Mouse (Mus musculus) MEL (cell line): Measurements from ENCODE around the gene Gm10073. TPM values are rescaled to one million over a fixed set of nuclear protein-coding genes. Genes with fewer than 3 reads are reported as not detected.

Source experiments
- DNase-seq: peaks from one replicate; pipeline ENCODE4 v3.0.0; 2011; ENCODE audit warnings: low read depth, low spot score
- H3K27ac ChIP-seq: 2 replicates; pipeline ENCODE4 v1.5.1; 2012; ENCODE audit warnings: low read depth, mild to moderate bottlenecking, control low read depth, low read length, moderate library complexity; ENCODE audit not compliant: control insufficient read depth
- H3K27me3 ChIP-seq, 2 experiments: fragments of 150-350 bp in 1 of 2; sonication (generic) in 1 of 2; 2 replicates each; pipeline ENCODE4 v1.6.1; 2012; ENCODE audit warnings: low read length in 2 of 2, mild to moderate bottlenecking in 2 of 2, improper control_type of control experiment in 1 of 2, moderate library complexity in 1 of 2; ENCODE audit not compliant: insufficient read depth in 2 of 2, control insufficient read depth in 1 of 2
- H3K36me3 ChIP-seq, 2 experiments: 2 replicates each; pipeline ENCODE4 v1.6.1; 2012 to 2014; ENCODE audit warnings: low read length in 2 of 2, improper control_type of control experiment in 1 of 2, inconsistent platforms in 1 of 2, mild to moderate bottlenecking in 1 of 2; ENCODE audit not compliant: insufficient read depth in 2 of 2, control insufficient read depth in 1 of 2
- H3K4me1 ChIP-seq, 2 experiments: fragments of 150-350 bp in 1 of 2; sonication (generic) in 1 of 2; 2 replicates each; pipeline ENCODE4 v1.6.1; 2012; ENCODE audit warnings: low read length in 2 of 2, improper control_type of control experiment in 1 of 2, mild to moderate bottlenecking in 1 of 2; ENCODE audit not compliant: insufficient read depth in 2 of 2, control insufficient read depth in 1 of 2
- H3K4me3 ChIP-seq, 2 experiments: fragments of 150-350 bp in 1 of 2; sonication (generic) in 1 of 2; 2 replicates each; pipeline ENCODE4 v1.5.1; 2012; ENCODE audit warnings: low read depth in 2 of 2, low read length in 2 of 2, mild to moderate bottlenecking in 2 of 2, moderate library complexity in 2 of 2, control low read depth in 1 of 2, improper control_type of control experiment in 1 of 2; ENCODE audit not compliant: control insufficient read depth in 1 of 2, insufficient read depth in 1 of 2
- H3K79me2 ChIP-seq: 2 replicates; pipeline ENCODE4 v1.6.1; 2012; ENCODE audit warnings: mild to moderate bottlenecking, low read length, moderate library complexity; ENCODE audit not compliant: control insufficient read depth, poor library complexity, insufficient read depth
- H3K9ac ChIP-seq: 2 replicates; pipeline ENCODE4 v1.6.1; 2012; ENCODE audit warnings: low read depth, mild to moderate bottlenecking, control low read depth, low read length, moderate library complexity; ENCODE audit not compliant: control insufficient read depth, poor library complexity, severe bottlenecking
- H3K9me3 ChIP-seq: fragments of 150-350 bp; sonication (generic); replicated peaks from 2 replicates; pipeline ENCODE4 v1.6.1; 2012; ENCODE audit warnings: mild to moderate bottlenecking, low read length, improper control_type of control experiment, moderate library complexity; ENCODE audit not compliant: insufficient read depth
- BHLHE40 ChIP-seq: IDR thresholded peaks from 2 replicates; pipeline ENCODE4 v1.6.1; 2012; ENCODE audit warnings: low read depth, mild to moderate bottlenecking, inconsistent platforms, low read length, improper control_type of control experiment, borderline replicate concordance
- CTCF ChIP-seq, 3 experiments: IDR thresholded peaks in 2 of 3; conservative IDR thresholded peaks in 1 of 3; 2 replicates each; pipeline ENCODE4 v1.5.1; 2011 to 2012; ENCODE audit warnings: low read length in 3 of 3, low read depth in 2 of 3, mild to moderate bottlenecking in 2 of 3, improper control_type of control experiment in 1 of 3, inconsistent platforms in 1 of 3, mixed read lengths in 1 of 3, moderate library complexity in 1 of 3; ENCODE audit not compliant: control insufficient read depth in 1 of 3, insufficient read depth in 1 of 3, poor library complexity in 1 of 3, severe bottlenecking in 1 of 3
- E2F4 ChIP-seq: IDR thresholded peaks from 2 replicates; pipeline ENCODE4 v1.6.1; 2011; ENCODE audit warnings: low read depth, low read length, improper control_type of control experiment, borderline replicate concordance
- KAT2A ChIP-seq: conservative IDR thresholded peaks from 2 replicates; pipeline ENCODE4 v1.6.1; 2012; ENCODE audit warnings: low read depth, low read length, improper control_type of control experiment, inconsistent platforms
- MAZ ChIP-seq: IDR thresholded peaks from 2 replicates; pipeline ENCODE4 v1.6.1; 2012; ENCODE audit warnings: low read depth, mild to moderate bottlenecking, inconsistent platforms, low read length, improper control_type of control experiment
- NELFE ChIP-seq: IDR thresholded peaks from 2 replicates; pipeline ENCODE4 v1.6.1; 2011; ENCODE audit warnings: low read depth, low read length, improper control_type of control experiment
- POLR2A ChIP-seq, 2 experiments: IDR thresholded peaks; 2 replicates each; pipeline ENCODE4 v1.6.1; 2011 to 2012; ENCODE audit warnings: low read length in 2 of 2, mild to moderate bottlenecking in 2 of 2, control low read depth in 1 of 2, improper control_type of control experiment in 1 of 2, low read depth in 1 of 2, moderate library complexity in 1 of 2; ENCODE audit not compliant: control insufficient read depth in 1 of 2, insufficient read depth in 1 of 2, poor library complexity in 1 of 2
- POLR2AphosphoS5 ChIP-seq: IDR thresholded peaks from 2 replicates; pipeline ENCODE4 v1.6.1; 2012; ENCODE audit warnings: low read depth, borderline replicate concordance, mild to moderate bottlenecking, inconsistent platforms, low read length, moderate library complexity, mixed read lengths
- RAD21 ChIP-seq: IDR thresholded peaks from 2 replicates; pipeline ENCODE4 v1.6.1; 2011; ENCODE audit warnings: mild to moderate bottlenecking, low read depth, low read length, improper control_type of control experiment
- SIN3A ChIP-seq: IDR thresholded peaks from 2 replicates; pipeline ENCODE4 v1.6.1; 2012; ENCODE audit warnings: low read length, improper control_type of control experiment, inconsistent platforms
- SMC3 ChIP-seq: IDR thresholded peaks from 2 replicates; pipeline ENCODE4 v1.6.1; 2011; ENCODE audit warnings: low read depth, low read length, improper control_type of control experiment
- TAL1 ChIP-seq: IDR thresholded peaks from 2 replicates; pipeline ENCODE4 v1.6.1; 2012; ENCODE audit warnings: mild to moderate bottlenecking, inconsistent platforms, low read length, moderate library complexity, mixed read lengths
- TCF12 ChIP-seq: IDR thresholded peaks from 2 replicates; pipeline ENCODE4 v1.6.1; 2014; ENCODE audit warnings: low read depth, mild to moderate bottlenecking, inconsistent platforms, low read length, improper control_type of control experiment, moderate library complexity
- UBTF ChIP-seq: IDR thresholded peaks from 2 replicates; pipeline ENCODE4 v1.6.1; 2012; ENCODE audit warnings: low read depth, mild to moderate bottlenecking, inconsistent platforms, low read length, improper control_type of control experiment, moderate library complexity, borderline replicate concordance; ENCODE audit not compliant: insufficient read depth
- USF2 ChIP-seq, 2 experiments: IDR thresholded peaks; 2 replicates each; pipeline ENCODE4 v1.6.1; 2011 to 2012; ENCODE audit warnings: improper control_type of control experiment in 2 of 2, low read length in 2 of 2, borderline replicate concordance in 1 of 2, inconsistent platforms in 1 of 2, low read depth in 1 of 2, mild to moderate bottlenecking in 1 of 2; ENCODE audit not compliant: insufficient read depth in 1 of 2
- ZMIZ1 ChIP-seq: IDR thresholded peaks from 2 replicates; pipeline ENCODE4 v1.6.1; 2012; ENCODE audit warnings: low read depth, mild to moderate bottlenecking, inconsistent platforms, low read length, improper control_type of control experiment, moderate library complexity
- ZNF384 ChIP-seq: IDR thresholded peaks from 2 replicates; pipeline ENCODE4 v1.6.1; 2012; ENCODE audit warnings: low read depth, mild to moderate bottlenecking, inconsistent platforms, low read length, improper control_type of control experiment
- polyA plus RNA-seq, 2 experiments: library from polyadenylated mRNA; stranded (reverse) in 1 of 2; unstranded in 1 of 2; fragments of >175 nt in 1 of 2; fragments of >200 nt in 1 of 2; gene quantifications; 2 replicates each; pipeline versions ENCODE4 v1.2.1 to v1.2.4; 2012; ENCODE audit warnings: low replicate concordance in 2 of 2, low read depth in 1 of 2; ENCODE audit not compliant: insufficient read length in 2 of 2, insufficient read depth in 1 of 2, missing spikeins in 1 of 2
- total RNA-seq: library from RNA; depleted of rRNA; stranded (reverse); fragments of 300-350 nt; gene quantifications from 2 replicates; pipeline ENCODE4 v1.2.3, GENCODE M21; 2012

Gene Gm10073
- total and polyA plus RNA-seq, 3 experiments = 71.2 to 188 TPM; not detected in 1

GRCm38 (mm10) chr8:106570386-106570785 is 2.9 kb downstream of the Gm10073 start:
- H3K79me2 ChIP-seq = no peaks in the 10 kb centered on the region
- no peak overlapping the region for H3K27ac ChIP-seq
- H3K27me3 ChIP-seq = no peaks in the 10 kb centered on the region; a peak in 2 of 4 replicates
- 0 out of 4 replicates have a peak, but pooled peaks cover 0 to 4% of the 10 kb centered on the region in 2 experiments for H3K4me1 ChIP-seq
- no peak for DNase-seq
- no peaks in the 10 kb centered on the region for H3K9me3 ChIP-seq
- TF ChIP-seq NELFE (no peak), SIN3A (no peak), TAL1 (no peak), TCF12 (no peak)
- H3K4me3 ChIP-seq = no peak overlapping the region
- no peak overlapping the region for H3K9ac ChIP-seq
- H3K36me3 ChIP-seq = no peaks in the 10 kb centered on the region

- no peak for DNase-seq
- TF ChIP-seq USF2 (IDR thresholded peaks at IDR 0.05; ENCODE audit: borderline replicate concordance in 1 of 2, insufficient read depth in 1 of 2, low read depth in 1 of 2, low read length in 2 of 2) = no peak
- no peak for TF ChIP-seq ZMIZ1
- TF ChIP-seq SMC3 = no peak
- no peak for TF ChIP-seq ZNF384
- TF ChIP-seq MAZ = no peak
- TF ChIP-seq E2F4 = no peak
- TF ChIP-seq UBTF = no peak
- no peak for TF ChIP-seq KAT2A
- TF ChIP-seq CTCF (IDR thresholded peaks at IDR 0.05 in 2 of 3, conservative IDR thresholded peaks at IDR 0.05 in 1 of 3; ENCODE audit: control insufficient read depth in 1 of 3, insufficient read depth in 1 of 3, low read depth in 2 of 3, low read length in 3 of 3, poor library complexity in 1 of 3, severe bottlenecking in 1 of 3) = no peak
- no peak for TF ChIP-seq NELFE
- no peak for TF ChIP-seq TAL1
- no peak for TF ChIP-seq RAD21
- TF ChIP-seq BHLHE40 = no peak
- no peak for TF ChIP-seq POLR2A (IDR thresholded peaks at IDR 0.05; ENCODE audit: control insufficient read depth in 1 of 2, insufficient read depth in 1 of 2, low read depth in 1 of 2, low read length in 2 of 2, poor library complexity in 1 of 2)
- TF ChIP-seq SIN3A = no peak
- TF ChIP-seq POLR2AphosphoS5 = no peak
- Histone ChIP-seq H3K27me3 (no peaks in the 10 kb centered on the region; a peak in 2 of 4 replicates), H3K36me3 (no peaks in the 10 kb centered on the region), H3K4me3 (no peak overlapping the region), H3K9me3 (no peaks in the 10 kb centered on the region), H3K9ac (no peak overlapping the region), H3K27ac (no peak overlapping the region), H3K4me1 (0 out of 4 replicates have a peak, but pooled peaks cover 0 to 4% of the 10 kb centered on the region in 2 experiments), H3K79me2 (no peaks in the 10 kb centered on the region)
Observed at GRCm38 (mm10) chr8:106569006-106569405, 4.3 kb downstream of the Gm10073 start.
